Mouse (Mus musculus): ENCODE results near the gene Apcs. TPM values are rescaled to one million over a fixed set of nuclear protein-coding genes. Genes with fewer than 3 reads are reported as not detected.

The Apcs gene
- 126 and 137 TPM in 2 replicates for polyA plus RNA-seq (2015; fragmentation: Nextera tagmentation; extraction: Ambion mirVana)

GRCm38 (mm10) chr1:172894777-172895357, at the start of gene Apcs:
TSS of gene Apcs (minus strand) at chr1:172895041.
- peak within 1 kb of the TSS; percentile 52; the same call in 1 of the 2 replicates for H3K27ac ChIP-seq (ENCODE audit: low read length)
- H3K4me3 ChIP-seq (ENCODE audit: low read depth, low read length), result peak within 1 kb of the TSS; percentile 32
- H3K4me2 ChIP-seq (ENCODE audit: low read depth, low read length), result peak within 1 kb of the TSS; percentile 37
- no peaks in the 10 kb centered on the region for H3K9me3 ChIP-seq (replicated peaks; ENCODE audit: control insufficient read depth, low read length)
- H3K36me3 ChIP-seq (ENCODE audit: control insufficient read depth, insufficient read depth), result no peaks in the 10 kb centered on the region
- WGBS (ENCODE audit: insufficient replicate concordance), result 28% methylated on average over 2 of the region's 2 CpGs
- H3K4me1 ChIP-seq (ENCODE audit: control insufficient read depth, low read depth, low read length), result no peaks in the 10 kb centered on the region
- ATAC-seq (ENCODE audit: low read depth), result peak; percentile 85
- H3K27me3 ChIP-seq (ENCODE audit: control insufficient read depth, insufficient read depth, low read depth, low read length), result no peaks in the 10 kb centered on the region
- no peak within 1 kb of the TSS for H3K9ac ChIP-seq (ENCODE audit: low read depth, low read length)

GRCm38 (mm10) chr1:172932197-172932596, 37.4 kb upstream of the Apcs start:
- Histone ChIP-seq H3K27me3 (ENCODE audit: control insufficient read depth, insufficient read depth, low read depth, low read length) (no peaks in the 10 kb centered on the region), H3K4me3 (ENCODE audit: low read depth, low read length) (no peak overlapping the region), H3K36me3 (ENCODE audit: control insufficient read depth, insufficient read depth) (no peaks in the 10 kb centered on the region), H3K4me2 (ENCODE audit: low read depth, low read length) (no peak overlapping the region), H3K9me3 (replicated peaks; ENCODE audit: control insufficient read depth, low read length) (no peaks in the 10 kb centered on the region), H3K9ac (ENCODE audit: low read depth, low read length) (no peak overlapping the region), H3K27ac (ENCODE audit: low read length) (no peak overlapping the region), H3K4me1 (ENCODE audit: control insufficient read depth, low read depth, low read length) (no peaks in the 10 kb centered on the region; the same call in 1 of the 2 replicates)
- ATAC-seq (ENCODE audit: low read depth), result peak; percentile 62
- 56% methylated on average over 2 of the region's 2 CpGs for WGBS (ENCODE audit: insufficient replicate concordance)

- Histone ChIP-seq H3K9ac (ENCODE audit: low read depth, low read length) (no peak overlapping the region), H3K4me2 (ENCODE audit: low read depth, low read length) (no peak overlapping the region), H3K27me3 (ENCODE audit: control insufficient read depth, insufficient read depth, low read depth, low read length) (no peaks in the 10 kb centered on the region), H3K4me1 (ENCODE audit: control insufficient read depth, low read depth, low read length) (no peaks in the 10 kb centered on the region), H3K27ac (ENCODE audit: low read length) (no peak overlapping the region), H3K9me3 (replicated peaks; ENCODE audit: control insufficient read depth, low read length) (no peaks in the 10 kb centered on the region), H3K4me3 (ENCODE audit: low read depth, low read length) (no peak overlapping the region), H3K36me3 (ENCODE audit: control insufficient read depth, insufficient read depth) (no peaks in the 10 kb centered on the region)
- no peak for ATAC-seq (ENCODE audit: low read depth)
- 47% methylated on average over 2 of the region's 2 CpGs for WGBS (ENCODE audit: insufficient replicate concordance)
These were observed 23.6 kb upstream of the Apcs start for GRCm38 (mm10) chr1:172918450-172918849.

- Histone ChIP-seq H3K4me3 (ENCODE audit: low read depth, low read length) (no peak overlapping the region), H3K4me2 (ENCODE audit: low read depth, low read length) (no peak overlapping the region)
- 44% methylated on average over 1 of the region's 1 CpGs for WGBS (ENCODE audit: insufficient replicate concordance)
These were observed 22.3 kb upstream of the Apcs start for GRCm38 (mm10) chr1:172917115-172917514.

GRCm38 (mm10) chr1:172903313-172903712, 8.5 kb upstream of the Apcs start:
- Histone ChIP-seq H3K36me3 (ENCODE audit: control insufficient read depth, insufficient read depth) (no peaks in the 10 kb centered on the region), H3K9me3 (replicated peaks; ENCODE audit: control insufficient read depth, low read length) (no peaks in the 10 kb centered on the region), H3K4me1 (ENCODE audit: control insufficient read depth, low read depth, low read length) (no peaks in the 10 kb centered on the region), H3K27ac (ENCODE audit: low read length) (no peak overlapping the region), H3K27me3 (ENCODE audit: control insufficient read depth, insufficient read depth, low read depth, low read length) (no peaks in the 10 kb centered on the region), H3K4me3 (ENCODE audit: low read depth, low read length) (no peak overlapping the region), H3K4me2 (ENCODE audit: low read depth, low read length) (no peak overlapping the region), H3K9ac (ENCODE audit: low read depth, low read length) (no peak overlapping the region)
- peak; percentile 89 for ATAC-seq (ENCODE audit: low read depth)

More at GRCm38 (mm10) chr1:172917115-172917514, 22.3 kb upstream of the Apcs start:
- ATAC-seq (ENCODE audit: low read depth), result no peak
- Histone ChIP-seq H3K4me1 (ENCODE audit: control insufficient read depth, low read depth, low read length) (no peaks in the 10 kb centered on the region), H3K36me3 (ENCODE audit: control insufficient read depth, insufficient read depth) (no peaks in the 10 kb centered on the region), H3K9ac (ENCODE audit: low read depth, low read length) (no peak overlapping the region), H3K27me3 (ENCODE audit: control insufficient read depth, insufficient read depth, low read depth, low read length) (no peaks in the 10 kb centered on the region), H3K9me3 (replicated peaks; ENCODE audit: control insufficient read depth, low read length) (no peaks in the 10 kb centered on the region), H3K27ac (ENCODE audit: low read length) (no peak overlapping the region)

GRCm38 (mm10) chr1:172895435-172895834, 594 bp upstream of the Apcs start:
- no peak for ATAC-seq (ENCODE audit: low read depth)
- no peaks in the 10 kb centered on the region for H3K27me3 ChIP-seq (ENCODE audit: control insufficient read depth, insufficient read depth, low read depth, low read length)
- H3K36me3 ChIP-seq (ENCODE audit: control insufficient read depth, insufficient read depth), result no peaks in the 10 kb centered on the region
- 64% methylated on average over 2 of the region's 2 CpGs for WGBS (ENCODE audit: insufficient replicate concordance)
- H3K4me2 ChIP-seq (ENCODE audit: low read depth, low read length), result no peak overlapping the region
- no peak overlapping the region for H3K27ac ChIP-seq (ENCODE audit: low read length)
- H3K4me3 ChIP-seq (ENCODE audit: low read depth, low read length), result no peak overlapping the region
- no peaks in the 10 kb centered on the region for H3K9me3 ChIP-seq (replicated peaks; ENCODE audit: control insufficient read depth, low read length)
- no peak overlapping the region for H3K9ac ChIP-seq (ENCODE audit: low read depth, low read length)
- H3K4me1 ChIP-seq (ENCODE audit: control insufficient read depth, low read depth, low read length), result no peaks in the 10 kb centered on the region

GRCm38 (mm10) chr1:172876675-172877074, 18.2 kb downstream of the Apcs start:
- Histone ChIP-seq H3K27me3 (ENCODE audit: control insufficient read depth, insufficient read depth, low read depth, low read length) (no peaks in the 10 kb centered on the region), H3K27ac (ENCODE audit: low read length) (no peak overlapping the region), H3K9me3 (replicated peaks; ENCODE audit: control insufficient read depth, low read length) (no peaks in the 10 kb centered on the region), H3K4me2 (ENCODE audit: low read depth, low read length) (no peak overlapping the region), H3K36me3 (ENCODE audit: control insufficient read depth, insufficient read depth) (no peaks in the 10 kb centered on the region), H3K4me3 (ENCODE audit: low read depth, low read length) (no peak overlapping the region), H3K4me1 (ENCODE audit: control insufficient read depth, low read depth, low read length) (no peaks in the 10 kb centered on the region), H3K9ac (ENCODE audit: low read depth, low read length) (no peak overlapping the region)
- no peak for ATAC-seq (ENCODE audit: low read depth)
- WGBS (ENCODE audit: insufficient replicate concordance), result 62% methylated on average over 1 of the region's 1 CpGs

- WGBS (ENCODE audit: insufficient replicate concordance), result 52% methylated on average over 4 of the region's 4 CpGs
- no peaks in the 10 kb centered on the region for H3K36me3 ChIP-seq (ENCODE audit: control insufficient read depth, insufficient read depth)
- no peak overlapping the region for H3K27ac ChIP-seq (ENCODE audit: low read length)
These were observed 19.6 kb downstream of the Apcs start for GRCm38 (mm10) chr1:172875265-172875664.

GRCm38 (mm10) chr1:172848171-172848570, 46.7 kb downstream of the Apcs start:
- WGBS (ENCODE audit: insufficient replicate concordance), result 62% methylated on average over 2 of the region's 2 CpGs
- Histone ChIP-seq H3K9ac (ENCODE audit: low read depth, low read length) (no peak overlapping the region), H3K9me3 (replicated peaks; ENCODE audit: control insufficient read depth, low read length) (no peaks in the 10 kb centered on the region), H3K27me3 (ENCODE audit: control insufficient read depth, insufficient read depth, low read depth, low read length) (no peaks in the 10 kb centered on the region), H3K4me3 (ENCODE audit: low read depth, low read length) (no peak overlapping the region), H3K36me3 (ENCODE audit: control insufficient read depth, insufficient read depth) (no peaks in the 10 kb centered on the region), H3K27ac (ENCODE audit: low read length) (no peak overlapping the region), H3K4me2 (ENCODE audit: low read depth, low read length) (no peak overlapping the region), H3K4me1 (ENCODE audit: control insufficient read depth, low read depth, low read length) (no peaks in the 10 kb centered on the region)
- no peak for ATAC-seq (ENCODE audit: low read depth)

More at GRCm38 (mm10) chr1:172875265-172875664, 19.6 kb downstream of the Apcs start:
- no peak overlapping the region for H3K4me3 ChIP-seq (ENCODE audit: low read depth, low read length)
- H3K4me1 ChIP-seq (ENCODE audit: control insufficient read depth, low read depth, low read length), result no peaks in the 10 kb centered on the region
- no peak overlapping the region for H3K4me2 ChIP-seq (ENCODE audit: low read depth, low read length)
- H3K9me3 ChIP-seq (replicated peaks; ENCODE audit: control insufficient read depth, low read length), result no peaks in the 10 kb centered on the region
- ATAC-seq (ENCODE audit: low read depth), result no peak
- H3K27me3 ChIP-seq (ENCODE audit: control insufficient read depth, insufficient read depth, low read depth, low read length), result no peaks in the 10 kb centered on the region
- H3K9ac ChIP-seq (ENCODE audit: low read depth, low read length), result no peak overlapping the region

All from liver, embryonic 16.5 days (tissue).